Comparison of ENCODE assay signal across 14 mouse cellular contexts in genomic region chr10:125788262-125788661, GRCm38 (mm10).
A peak's percentile ranks its signal among the peaks of the same experiment; 100 is the strongest.
DNase-seq lines count a peak whose midpoint lies in the region; ATAC-seq and TF ChIP-seq lines count a peak whose summit lies in the region.
"Had no signal": no experiment of that assay in that cellular context is flagged by ENCODE, and none has a peak within 500 bp of the region (broad histone marks: within the 10 kb centered on the region; RNA-seq: fewer than 3 reads in every experiment).

No protein-coding gene starts in this region.

- no peaks in the 10 kb centered on the region for H3K9me3 ChIP-seq in hindbrain, postnatal 0 days (ENCODE audit: low read length)
- no peaks in the 10 kb centered on the region; the same call in 1 of the 2 replicates for H3K9me3 ChIP-seq in hindbrain, embryonic 16.5 days (ENCODE audit: control insufficient read depth, low read length)
- H3K9me3 ChIP-seq in lung, postnatal 0 days (ENCODE audit: low read length): no peaks in the 10 kb centered on the region
- no peaks in the 10 kb centered on the region for H3K9me3 ChIP-seq in limb, embryonic 14.5 days (ENCODE audit: control insufficient read depth, low read length)
- H3K9me3 ChIP-seq: liver, embryonic 13.5 days; stomach, embryonic 15.5 days had no signal

- H3K36me3 ChIP-seq in hindbrain, postnatal 0 days (ENCODE audit: insufficient read depth, low read length): no peaks in the 10 kb centered on the region
- no peaks in the 10 kb centered on the region for H3K36me3 ChIP-seq in hindbrain, embryonic 16.5 days (ENCODE audit: control insufficient read depth, insufficient read depth, low read length)
- no peaks in the 10 kb centered on the region for H3K36me3 ChIP-seq in lung, postnatal 0 days (ENCODE audit: insufficient read depth, low read length)
- H3K36me3 ChIP-seq in limb, embryonic 14.5 days (ENCODE audit: control insufficient read depth, insufficient read depth, low read length): no peaks in the 10 kb centered on the region
- H3K36me3 ChIP-seq: liver, embryonic 13.5 days; neural tube, embryonic 13.5 days; stomach, embryonic 15.5 days had no signal

- H3K9ac ChIP-seq in hindbrain, postnatal 0 days (replicated peaks; ENCODE audit: low read length): no peak overlapping the region
- no peak overlapping the region for H3K9ac ChIP-seq in hindbrain, embryonic 16.5 days (ENCODE audit: low read depth, low read length)
- H3K9ac ChIP-seq in lung, postnatal 0 days (replicated peaks; ENCODE audit: low read depth): no peak overlapping the region
- no peak overlapping the region for H3K9ac ChIP-seq in limb, embryonic 14.5 days (ENCODE audit: low read depth, low read length, severe bottlenecking)
- H3K9ac ChIP-seq: liver, embryonic 13.5 days; neural tube, embryonic 13.5 days; stomach, embryonic 15.5 days had no signal

- WGBS in hindbrain, postnatal 0 days: 100% methylated on average over 2 of the region's 2 CpGs
- WGBS in hindbrain, embryonic 16.5 days: 98% methylated on average over 2 of the region's 2 CpGs
- WGBS in lung, postnatal 0 days: 92% methylated on average over 2 of the region's 2 CpGs
- WGBS in limb, embryonic 14.5 days: 94% methylated on average over 2 of the region's 2 CpGs

- no peaks in the 10 kb centered on the region for H3K27me3 ChIP-seq in hindbrain, postnatal 0 days (ENCODE audit: insufficient read depth, low read length)
- H3K27me3 ChIP-seq in hindbrain, embryonic 16.5 days (replicated peaks; ENCODE audit: control insufficient read depth, insufficient read depth, low read length): no peaks in the 10 kb centered on the region
- H3K27me3 ChIP-seq in lung, postnatal 0 days (replicated peaks; ENCODE audit: insufficient read depth, low read length): no peaks in the 10 kb centered on the region
- H3K27me3 ChIP-seq in limb, embryonic 14.5 days (ENCODE audit: control insufficient read depth, insufficient read depth, low read length): no peaks in the 10 kb centered on the region
- H3K27me3 ChIP-seq: liver, embryonic 13.5 days; neural tube, embryonic 13.5 days; stomach, embryonic 15.5 days had no signal

- no peak for DNase-seq in hindbrain, postnatal 0 days (ENCODE audit: low spot score)
- DNase-seq in lung, postnatal 0 days (ENCODE audit: low spot score): no peak
- no peak for DNase-seq in lung, postnatal 14 days
- DNase-seq in R1 (ENCODE audit: low read depth, low spot score): peak; percentile 31
- DNase-seq in limb, embryonic 14.5 days (ENCODE audit: low spot score): no peak
- DNase-seq in testis, postnatal 10 days (ENCODE audit: low spot score): no peak
- DNase-seq: cerebellum, adult 2 months; kidney, adult 8-10 months; liver, embryonic 13.5 days had no signal

- no peak for ATAC-seq in hindbrain, postnatal 0 days
- ATAC-seq in hindbrain, embryonic 16.5 days: no peak
- no peak for ATAC-seq in lung, postnatal 0 days
- no peak for ATAC-seq in limb, embryonic 14.5 days (ENCODE audit: low FRiP score, low read depth)
- ATAC-seq in frontal cortex, adult (ENCODE audit: low TSS enrichment): no peak
- ATAC-seq: CD4-positive, CD25-positive, alpha-beta regulatory T cell, adult 4 months had no signal

- no peak overlapping the region for H3K4me3 ChIP-seq in hindbrain, postnatal 0 days (ENCODE audit: low read length)
- H3K4me3 ChIP-seq in hindbrain, embryonic 16.5 days (ENCODE audit: low read length): no peak overlapping the region
- no peak overlapping the region for H3K4me3 ChIP-seq in lung, postnatal 0 days (ENCODE audit: low read depth, low read length)
- H3K4me3 ChIP-seq in limb, embryonic 14.5 days (replicated peaks; ENCODE audit: low read length): no peak overlapping the region
- H3K4me3 ChIP-seq: liver, embryonic 13.5 days; neural tube, embryonic 13.5 days; stomach, embryonic 15.5 days had no signal

- TF ChIP-seq POLR2A in limb, embryonic 14.5 days (IDR thresholded peaks at IDR 0.05; ENCODE audit: borderline replicate concordance, extremely low read depth, insufficient read depth, insufficient read length): no peak

- no peak overlapping the region for H3K27ac ChIP-seq in hindbrain, postnatal 0 days
- H3K27ac ChIP-seq in hindbrain, embryonic 16.5 days (ENCODE audit: low read depth, low read length): no peak overlapping the region
- no peak overlapping the region for H3K27ac ChIP-seq in lung, postnatal 0 days (ENCODE audit: low read length)
- peak overlapping the region; percentile 95 for H3K27ac ChIP-seq in limb, embryonic 14.5 days (replicated peaks; ENCODE audit: low read depth, low read length)
- H3K27ac ChIP-seq: liver, embryonic 13.5 days had no signal

- TF ChIP-seq CTCF in hindbrain, postnatal 0 days (IDR thresholded peaks at IDR 0.05; ENCODE audit: low read depth): peak; percentile 48
- TF ChIP-seq CTCF in lung, postnatal 0 days (IDR thresholded peaks at IDR 0.05): peak; percentile 43

- H3K4me1 ChIP-seq in hindbrain, postnatal 0 days (ENCODE audit: insufficient read depth, low read length): peaks cover 13% of the 10 kb centered on the region
- peaks cover 21% of the 10 kb centered on the region for H3K4me1 ChIP-seq in hindbrain, embryonic 16.5 days (ENCODE audit: control insufficient read depth, insufficient read depth, low read depth, low read length)
- H3K4me1 ChIP-seq in lung, postnatal 0 days (ENCODE audit: insufficient read depth, low read depth, low read length): peaks cover 10% of the 10 kb centered on the region; the same call in 1 of the 2 replicates
- peaks cover 37% of the 10 kb centered on the region for H3K4me1 ChIP-seq in limb, embryonic 14.5 days (ENCODE audit: control insufficient read depth, insufficient read depth, low read length)

- H3K4me2 ChIP-seq in hindbrain, postnatal 0 days (ENCODE audit: low read depth, low read length): no peak overlapping the region
- no peak overlapping the region for H3K4me2 ChIP-seq in hindbrain, embryonic 16.5 days (ENCODE audit: low read length)
- no peak overlapping the region for H3K4me2 ChIP-seq in lung, postnatal 0 days (replicated peaks; ENCODE audit: low read depth, low read length)
- no peak overlapping the region for H3K4me2 ChIP-seq in limb, embryonic 14.5 days (replicated peaks; ENCODE audit: low read depth, low read length, severe bottlenecking)

- no peak for TF ChIP-seq EP300 in lung, postnatal 0 days (IDR thresholded peaks at IDR 0.05)
